Mouse (Mus musculus) lung, postnatal 25 days (tissue): ENCODE measurements around the gene Lrrc41.
A peak's percentile ranks its signal among the peaks of the same experiment; 100 is the strongest.

Experiments
- DNase-seq: peaks from one replicate; pipeline ENCODE4 v3.0.0; 2022; ENCODE audit warnings: low spot score

Lrrc41 gene

GRCm38 (mm10) chr4:116077240-116078095 is 2.4 kb downstream of the Lrrc41 start:
- DNase-seq = no peak

GRCm38 (mm10) chr4:116088510-116089249 is 13.6 kb downstream of the Lrrc41 start:
- no peak for DNase-seq

- no peak for DNase-seq
These were observed 21.2 kb downstream of the Lrrc41 start for GRCm38 (mm10) chr4:116096291-116096690.

- no peak for DNase-seq
These were observed 22.1 kb downstream of the Lrrc41 start for GRCm38 (mm10) chr4:116097211-116097610.

GRCm38 (mm10) chr4:116100959-116101358 is 25.9 kb downstream of the Lrrc41 start:
- DNase-seq = no peak

- DNase-seq = no peak
These were observed 30.2 kb downstream of the Lrrc41 start for GRCm38 (mm10) chr4:116105278-116105677.

- no peak for DNase-seq
These were observed 35.6 kb downstream of the Lrrc41 start for GRCm38 (mm10) chr4:116110695-116111094.

- no peak for DNase-seq
These were observed 36.4 kb downstream of the Lrrc41 start for GRCm38 (mm10) chr4:116111486-116111885.

GRCm38 (mm10) chr4:116122762-116123161 is 47.7 kb downstream of the Lrrc41 start:
- DNase-seq = no peak

GRCm38 (mm10) chr4:116123602-116124519 is 48.8 kb downstream of the Lrrc41 start, which contains the start of the genes Rad54l and Pomgnt1:
Rad54l (minus strand) TSS chr4:116123690.
Pomgnt1 (plus strand) TSS chr4:116123840.
- DNase-seq = peak; percentile 89

GRCm38 (mm10) chr4:116125803-116126386 is 50.8 kb downstream of the Lrrc41 start:
- no peak for DNase-seq

- DNase-seq = no peak
These were observed 52.9 kb downstream of the Lrrc41 start for GRCm38 (mm10) chr4:116127956-116128355.

GRCm38 (mm10) chr4:116133126-116133525 is 58.1 kb downstream of the Lrrc41 start:
- no peak for DNase-seq

GRCm38 (mm10) chr4:116134990-116135389 is 59.9 kb downstream of the Lrrc41 start:
- peak; percentile 41 for DNase-seq

- no peak for DNase-seq
These were observed 62.4 kb downstream of the Lrrc41 start for GRCm38 (mm10) chr4:116137421-116137996.

- DNase-seq = no peak
These were observed 65.9 kb downstream of the Lrrc41 start for GRCm38 (mm10) chr4:116140801-116141574.

GRCm38 (mm10) chr4:116141736-116142135 is 66.7 kb downstream of the Lrrc41 start:
- DNase-seq = no peak

- DNase-seq = no peak
These were observed 67.2 kb downstream of the Lrrc41 start for GRCm38 (mm10) chr4:116142269-116142668.

- DNase-seq = no peak
These were observed 68.3 kb downstream of the Lrrc41 start for GRCm38 (mm10) chr4:116143317-116143811.
